8 mouse cellular contexts compared by ENCODE assay signal in genomic region chr1:38664777-38665176, GRCm38 (mm10). TPM values are rescaled to one million over a fixed set of nuclear protein-coding genes. Genes with fewer than 3 reads are reported as not detected.
DNase-seq lines count a peak whose midpoint lies in the region; ATAC-seq and TF ChIP-seq lines count a peak whose summit lies in the region.

Gene Aff3, minus strand, starts transcription at chr1:38664955.

- ATAC-seq in kidney, embryonic 16.5 days (ENCODE audit: low FRiP score, low TSS enrichment): no peak
- ATAC-seq in midbrain, embryonic 13.5 days: no peak

- H3K36me3 ChIP-seq in kidney, embryonic 16.5 days (ENCODE audit: insufficient read depth, low read length): no peaks in the 10 kb centered on the region
- H3K36me3 ChIP-seq in midbrain, embryonic 13.5 days: no peaks in the 10 kb centered on the region

- H3K4me1 ChIP-seq in kidney, embryonic 16.5 days (ENCODE audit: insufficient read depth, low read length): peaks cover 9% of the 10 kb centered on the region; the same call in 1 of the 2 replicates
- H3K4me1 ChIP-seq in cortical plate, adult 2 months (ENCODE audit: control insufficient read depth, insufficient read depth, low read length): no peaks in the 10 kb centered on the region
- no peaks in the 10 kb centered on the region for H3K4me1 ChIP-seq in midbrain, embryonic 13.5 days (replicated peaks)

- H3K27me3 ChIP-seq in kidney, embryonic 16.5 days (ENCODE audit: insufficient read depth, low read length): no peaks in the 10 kb centered on the region
- H3K27me3 ChIP-seq in midbrain, embryonic 13.5 days: no peaks in the 10 kb centered on the region

- no peaks in the 10 kb centered on the region for H3K9me3 ChIP-seq in kidney, embryonic 16.5 days (ENCODE audit: low read length)
- no peaks in the 10 kb centered on the region for H3K9me3 ChIP-seq in midbrain, embryonic 13.5 days

- no peak within 1 kb of the TSS for H3K4me3 ChIP-seq in kidney, embryonic 16.5 days (ENCODE audit: low read length)
- H3K4me3 ChIP-seq in cortical plate, adult 2 months (ENCODE audit: insufficient read depth, low read length): no peak within 1 kb of the TSS
- no peak within 1 kb of the TSS for H3K4me3 ChIP-seq in midbrain, embryonic 13.5 days (replicated peaks)

- 77% methylated on average over 13 of the region's 13 CpGs for WGBS in kidney, embryonic 16.5 days
- WGBS in midbrain, embryonic 13.5 days: 95% methylated on average over 13 of the region's 13 CpGs

- no peak within 1 kb of the TSS for H3K9ac ChIP-seq in kidney, embryonic 16.5 days (replicated peaks; ENCODE audit: low read length)
- no peak within 1 kb of the TSS for H3K9ac ChIP-seq in midbrain, embryonic 13.5 days (replicated peaks)

- no peak for TF ChIP-seq CTCF in cortical plate, adult 2 months (IDR thresholded peaks at IDR 0.05; ENCODE audit: extremely low read depth, insufficient read depth, low read length)

- H3K27ac ChIP-seq in kidney, embryonic 16.5 days (ENCODE audit: low read length): peak within 1 kb of the TSS; percentile 76; the same call in 1 of the 2 replicates
- H3K27ac ChIP-seq in cortical plate, adult 2 months (ENCODE audit: insufficient read depth, low read length): no peak within 1 kb of the TSS
- no peak within 1 kb of the TSS for H3K27ac ChIP-seq in midbrain, embryonic 13.5 days

- H3K4me2 ChIP-seq in kidney, embryonic 16.5 days (replicated peaks; ENCODE audit: low read depth, low read length): no peak within 1 kb of the TSS
- H3K4me2 ChIP-seq in midbrain, embryonic 13.5 days (replicated peaks): no peak within 1 kb of the TSS

- no peak for DNase-seq in kidney, adult 18-20 months
- no peak for DNase-seq in left cerebral cortex, postnatal 10 days (ENCODE audit: extremely low spot score in 1 of 2, low spot score in 2 of 2)
- DNase-seq in thymus, postnatal 25 days: peak; percentile 74
- no peak for DNase-seq in cerebellum, adult 8-10 months
- no peak for DNase-seq in adrenal gland, adult (ENCODE audit: inconsistent age in 2 of 2, low spot score in 1 of 2)

- TF ChIP-seq POLR2A in cortical plate, adult 2 months (IDR thresholded peaks at IDR 0.05; ENCODE audit: extremely low read depth, insufficient read depth, low read length): no peak

- intact Hi-C loops in left cerebral cortex, postnatal 10 days (cut with DNase I): no loop called here

RNA-seq across cellular contexts. Expression of gene Aff3, which starts in this region (rescaled TPM):
- polyA plus RNA-seq in kidney, embryonic 16.5 days (2015; fragmentation: Nextera tagmentation; extraction: Ambion mirVana): 4.0 and 4.4 TPM in 2 replicates
- 24.1 and 25.3 TPM in 2 replicates for polyA plus RNA-seq in cortical plate, adult 2 months (2012; rRNA removed)
- 100 to 1,000 TPM; 101 to 106 TPM for total RNA-seq in left cerebral cortex, postnatal 10 days (2021)
- 10.7 and 12.7 TPM in 2 replicates for polyA plus RNA-seq in midbrain, embryonic 13.5 days (2015; fragmentation: Nextera tagmentation; extraction: Ambion mirVana)
